Mouse (Mus musculus) activated CD4-positive, CD25-positive, alpha-beta regulatory T cell, adult 9 weeks (primary cell): ENCODE measurements around the gene Phf11a. TPM values are rescaled to one million over a fixed set of nuclear protein-coding genes. Genes with fewer than 3 reads are reported as not detected.

Experiments used
- polyA plus RNA-seq: library from polyadenylated mRNA; unstranded; fragments of 100-300 nt; shearing (Covaris generic); gene quantifications from one replicate; pipeline ENCODE4 v1.2.1, GENCODE M21; 2017

Gene Phf11a
- 44.9 TPM for polyA plus RNA-seq

DNA sequence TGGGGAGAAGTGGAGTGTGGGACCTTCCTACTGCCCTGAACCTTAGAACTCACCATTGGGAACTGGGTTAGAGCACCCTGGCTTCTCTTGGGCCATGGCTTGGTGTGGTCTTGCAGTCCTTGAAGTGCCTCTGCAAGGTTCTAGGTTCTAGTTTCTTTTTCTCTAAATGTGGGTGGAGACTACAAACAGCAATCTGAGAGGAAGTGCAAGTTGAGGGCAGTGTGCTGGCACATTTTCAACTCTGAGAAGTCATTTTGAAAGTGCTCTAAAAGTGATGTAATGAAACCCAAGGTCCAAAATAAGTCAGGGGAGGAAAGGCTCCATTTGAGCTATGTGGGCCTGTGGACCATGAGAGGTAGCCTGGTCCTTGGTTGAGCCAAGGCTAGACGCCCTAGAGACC, at the start of gene Phf11a:
TSS of gene Phf11a (minus strand) at position 132 of the 400 bp plus-strand sequence.

GRCm38 (mm10) chr14:59341189-59341588, 43.9 kb upstream of the Phf11a start, which contains the start of gene Phf11b:
Gene Phf11b, minus strand, starts transcription at chr14:59341351.

GRCm38 (mm10) chr14:59260056-59260455, 37.3 kb downstream of the Phf11a start, which contains the start of gene Gm6904:
Gene Gm6904, minus strand, starts transcription at chr14:59260216.

Other genes starting within 250 kb of the Phf11a start
- gene 1700129C05Rik, start 154.6 kb downstream of the Phf11a start, polyA plus RNA-seq, result not detected
- not detected for gene Gm5142, start 118.8 kb downstream of the Phf11a start, polyA plus RNA-seq
- 21.1 TPM for gene Rcbtb1, start 96.3 kb downstream of the Phf11a start, polyA plus RNA-seq
- 10.5 TPM for gene Gm6904, start 37.3 kb downstream of the Phf11a start, polyA plus RNA-seq
- 249 TPM for gene Phf11b, start 43.8 kb upstream of the Phf11a start, polyA plus RNA-seq
- gene Phf11d, start 67.9 kb upstream of the Phf11a start, polyA plus RNA-seq, result 17.7 TPM
- gene Phf11c, start 97.9 kb upstream of the Phf11a start, polyA plus RNA-seq, result 27.2 TPM
- 28.6 TPM for gene Setdb2, start 143.4 kb upstream of the Phf11a start, polyA plus RNA-seq
- 59.1 TPM for gene Cab39l, start 143.4 kb upstream of the Phf11a start, polyA plus RNA-seq